Mouse (Mus musculus) olfactory bulb, adult 2 months (tissue): ENCODE data around the gene Echdc3.

Experiments
- CTCF ChIP-seq: fragments of 200-500 bp; IDR thresholded peaks from 2 replicates; pipeline ENCODE4 v1.5.1; 2012; ENCODE audit warnings: low read depth, mild to moderate bottlenecking, low read length, moderate library complexity; ENCODE audit not compliant: insufficient read depth
- POLR2A ChIP-seq: fragments of 200-500 bp; IDR thresholded peaks from 2 replicates; pipeline ENCODE4 v1.6.1; 2012; ENCODE audit warnings: mild to moderate bottlenecking, low read depth, low read length, moderate library complexity; ENCODE audit not compliant: insufficient read depth

DNA sequence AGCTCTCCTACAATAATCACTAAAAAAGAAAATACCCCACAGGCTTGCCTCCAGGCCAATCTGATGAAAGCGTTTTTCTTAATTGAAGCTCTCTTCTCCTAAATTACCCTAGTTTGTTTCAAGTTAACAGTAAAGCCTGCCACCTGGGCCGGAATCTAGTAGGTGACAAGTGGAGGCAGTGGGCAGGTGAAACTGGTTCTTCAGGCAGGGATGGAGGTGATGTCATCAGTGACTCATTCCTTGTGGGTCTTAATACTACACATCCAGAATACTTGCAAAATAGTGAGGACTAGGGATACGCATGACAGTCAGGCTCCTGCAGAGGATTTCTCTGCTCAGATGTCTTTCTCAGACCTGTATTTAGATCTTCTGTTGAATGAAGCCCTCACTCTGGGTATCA, 39.7 kb upstream of the Echdc3 start:
- TF ChIP-seq POLR2A (no peak), CTCF (no peak)
